Mouse (Mus musculus): ENCODE results near the gene Gm11236.
"Not testable (repeated sequence)": the region's sequence is repeated elsewhere in the genome, so short reads cannot be mapped to it uniquely, and the experiment has no call there.

The Gm11236 gene

DNA sequence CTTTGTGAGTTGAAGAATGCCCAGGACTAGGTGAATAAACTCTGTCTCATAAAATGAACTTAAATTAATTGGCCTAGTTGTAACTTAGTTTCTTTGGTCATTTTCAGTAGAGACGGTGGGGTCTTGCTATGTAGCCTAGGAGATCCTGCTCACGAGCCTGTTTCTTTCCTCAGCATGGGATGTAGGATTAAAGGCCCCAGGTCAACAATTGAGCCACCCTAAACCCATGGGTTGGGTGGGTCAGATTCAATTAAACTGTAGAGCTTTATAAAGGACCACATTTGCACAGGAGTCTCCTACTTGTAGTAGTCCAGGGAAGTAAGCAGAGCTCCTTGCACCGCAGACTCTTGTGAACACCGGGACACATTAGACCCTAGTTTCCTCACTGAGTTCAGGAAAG lies at the start of gene Gm11236:
Gene Gm11236 (plus strand): TSS at position 301 of the 400 bp plus-strand sequence.
- not testable (repeated sequence) for DNase-seq (ENCODE audit: low read depth, low spot score)

DNA sequence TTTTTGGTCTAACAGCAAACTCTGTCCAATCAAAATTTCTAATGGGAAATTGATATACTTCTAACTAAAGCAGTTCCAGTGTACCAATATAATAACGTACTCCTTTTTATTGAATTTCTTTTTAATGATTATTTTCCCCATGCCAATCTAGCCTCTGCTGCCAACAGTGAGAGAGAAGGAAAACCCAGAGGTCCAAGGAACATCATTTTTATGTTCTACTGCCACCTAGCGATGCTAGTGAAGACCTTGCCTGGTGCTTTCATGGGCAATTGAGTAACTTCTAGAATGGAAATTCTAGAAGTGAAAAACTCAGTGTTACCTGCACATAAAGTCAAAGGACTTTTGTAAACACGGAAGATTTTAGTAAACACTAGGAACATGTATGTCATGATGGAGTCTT lies 38.7 kb upstream of the Gm11236 start:
- no peak for DNase-seq (ENCODE audit: low read depth, low spot score)

DNA sequence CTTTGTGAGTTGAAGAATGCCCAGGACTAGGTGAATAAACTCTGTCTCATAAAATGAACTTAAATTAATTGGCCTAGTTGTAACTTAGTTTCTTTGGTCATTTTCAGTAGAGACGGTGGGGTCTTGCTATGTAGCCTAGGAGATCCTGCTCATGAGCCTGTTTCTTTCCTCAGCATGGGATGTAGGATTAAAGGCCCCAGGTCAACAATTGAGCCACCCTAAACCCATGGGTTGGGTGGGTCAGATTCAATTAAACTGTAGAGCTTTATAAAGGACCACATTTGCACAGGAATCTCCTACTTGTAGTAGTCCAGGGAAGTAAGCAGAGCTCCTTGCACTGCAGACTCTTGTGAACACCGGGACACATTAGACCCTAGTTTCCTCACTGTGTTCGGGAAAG lies 30.3 kb upstream of the Gm11236 start, which contains the start of gene Gm11238:
Gene Gm11238 (plus strand): TSS at position 301 of the 400 bp plus-strand sequence.
- not testable (repeated sequence) for DNase-seq (ENCODE audit: low read depth, low spot score)

DNA sequence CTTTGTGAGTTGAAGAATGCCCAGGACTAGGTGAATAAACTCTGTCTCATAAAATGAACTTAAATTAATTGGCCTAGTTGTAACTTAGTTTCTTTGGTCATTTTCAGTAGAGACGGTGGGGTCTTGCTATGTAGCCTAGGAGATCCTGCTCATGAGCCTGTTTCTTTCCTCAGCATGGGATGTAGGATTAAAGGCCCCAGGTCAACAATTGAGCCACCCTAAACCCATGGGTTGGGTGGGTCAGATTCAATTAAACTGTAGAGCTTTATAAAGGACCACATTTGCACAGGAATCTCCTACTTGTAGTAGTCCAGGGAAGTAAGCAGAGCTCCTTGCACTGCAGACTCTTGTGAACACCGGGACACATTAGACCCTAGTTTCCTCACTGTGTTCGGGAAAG lies 15.2 kb upstream of the Gm11236 start, which contains the start of gene Gm11237:
Gene Gm11237 (plus strand): TSS at position 301 of the 400 bp plus-strand sequence.
- not testable (repeated sequence) for DNase-seq (ENCODE audit: low read depth, low spot score)

DNA sequence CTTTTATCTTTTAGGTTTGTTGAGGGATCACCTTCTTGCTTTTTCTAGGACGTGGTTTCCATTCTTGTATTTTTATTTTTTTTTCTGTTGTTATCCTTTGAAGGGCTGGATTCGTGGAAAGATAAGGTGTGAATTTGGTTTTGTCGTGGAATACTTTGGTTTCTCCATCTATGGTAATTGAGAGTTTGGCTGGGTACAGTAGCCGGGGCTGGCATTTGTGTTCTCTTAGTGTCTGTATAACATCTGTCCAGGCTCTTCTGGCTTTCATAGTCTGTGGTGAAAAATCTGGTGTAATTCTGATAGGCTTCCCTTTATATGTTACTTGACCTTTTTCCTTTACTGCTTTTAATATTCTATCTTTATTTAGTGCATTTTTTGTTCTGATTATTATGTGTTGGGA lies 23.9 kb downstream of the Gm11236 start:
- DNase-seq (ENCODE audit: low read depth, low spot score) = not testable (repeated sequence)

DNA sequence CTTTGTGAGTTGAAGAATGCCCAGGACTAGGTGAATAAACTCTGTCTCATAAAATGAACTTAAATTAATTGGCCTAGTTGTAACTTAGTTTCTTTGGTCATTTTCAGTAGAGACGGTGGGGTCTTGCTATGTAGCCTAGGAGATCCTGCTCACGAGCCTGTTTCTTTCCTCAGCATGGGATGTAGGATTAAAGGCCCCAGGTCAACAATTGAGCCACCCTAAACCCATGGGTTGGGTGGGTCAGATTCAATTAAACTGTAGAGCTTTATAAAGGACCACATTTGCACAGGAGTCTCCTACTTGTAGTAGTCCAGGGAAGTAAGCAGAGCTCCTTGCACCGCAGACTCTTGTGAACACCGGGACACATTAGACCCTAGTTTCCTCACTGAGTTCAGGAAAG lies 30.1 kb downstream of the Gm11236 start, which contains the start of gene Gm11239:
Gene Gm11239 (plus strand): TSS at position 301 of the 400 bp plus-strand sequence.
- DNase-seq (ENCODE audit: low read depth, low spot score) = not testable (repeated sequence)

DNA sequence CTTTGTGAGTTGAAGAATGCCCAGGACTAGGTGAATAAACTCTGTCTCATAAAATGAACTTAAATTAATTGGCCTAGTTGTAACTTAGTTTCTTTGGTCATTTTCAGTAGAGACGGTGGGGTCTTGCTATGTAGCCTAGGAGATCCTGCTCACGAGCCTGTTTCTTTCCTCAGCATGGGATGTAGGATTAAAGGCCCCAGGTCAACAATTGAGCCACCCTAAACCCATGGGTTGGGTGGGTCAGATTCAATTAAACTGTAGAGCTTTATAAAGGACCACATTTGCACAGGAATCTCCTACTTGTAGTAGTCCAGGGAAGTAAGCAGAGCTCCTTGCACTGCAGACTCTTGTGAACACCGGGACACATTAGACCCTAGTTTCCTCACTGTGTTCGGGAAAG lies 45.3 kb downstream of the Gm11236 start, which contains the start of gene Gm428:
Gene Gm428 (plus strand): TSS at position 301 of the 400 bp plus-strand sequence.
- DNase-seq (ENCODE audit: low read depth, low spot score) = not testable (repeated sequence)
